Mouse (Mus musculus) left cerebral cortex, adult 8-10 months (tissue): ENCODE measurements around the gene Thsd4. TPM values are rescaled to one million over a fixed set of nuclear protein-coding genes. Genes with fewer than 3 reads are reported as not detected.

Experiments used
- DNase-seq, 2 experiments: peaks; one replicate each; pipeline ENCODE4 v3.0.0; 2022; ENCODE audit warnings: low spot score in 2 of 2
- total RNA-seq, 4 experiments: library from RNA; stranded (reverse); gene quantifications; 2 replicates each; pipeline ENCODE4 v1.2.4; 2022

The Thsd4 gene
- total RNA-seq, 4 experiments from 2014 or later: 5.3 to 6.3 (median 5.9) TPM

DNA sequence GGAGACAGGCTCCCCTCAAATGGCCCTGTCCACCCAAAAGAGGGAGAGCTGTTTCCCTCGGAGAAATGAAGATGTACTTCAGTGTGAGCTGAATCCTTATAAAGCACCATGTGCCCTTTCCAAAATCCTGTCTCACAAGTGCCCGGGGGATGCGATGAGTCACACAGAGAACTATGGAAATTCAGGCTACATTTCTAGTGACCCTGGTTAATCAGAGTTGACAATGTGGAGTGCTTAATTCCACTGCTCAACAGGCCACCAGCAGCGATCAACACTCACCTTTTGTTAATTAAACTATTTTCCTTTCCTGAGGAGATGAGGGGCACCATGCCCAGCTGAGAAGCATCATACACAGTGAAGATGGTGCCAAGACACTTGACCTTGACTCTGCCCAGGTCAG, 138.9 kb downstream of the Thsd4 start:
- no peak for DNase-seq

DNA sequence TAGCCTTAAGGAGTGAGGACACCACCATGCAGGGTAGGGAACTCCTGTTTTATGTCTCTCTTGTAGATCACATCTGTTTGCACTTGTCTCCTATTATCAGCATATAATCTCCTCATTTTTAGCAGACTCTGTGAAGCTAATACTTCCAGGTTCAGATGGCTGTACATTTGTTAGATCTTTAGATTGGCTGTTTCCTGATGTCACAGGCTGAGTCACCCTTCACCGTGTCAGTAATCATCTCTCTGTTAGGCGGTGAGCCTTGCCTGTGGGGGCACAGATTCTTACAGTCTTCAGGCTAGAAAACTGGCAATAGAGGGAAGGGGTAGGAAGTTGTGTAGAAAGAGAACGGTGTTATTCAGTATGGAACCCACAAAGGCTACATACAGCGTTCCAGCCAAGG, 139.3 kb downstream of the Thsd4 start:
- peak in 1 of 2 experiments; percentile 9 for DNase-seq

DNA sequence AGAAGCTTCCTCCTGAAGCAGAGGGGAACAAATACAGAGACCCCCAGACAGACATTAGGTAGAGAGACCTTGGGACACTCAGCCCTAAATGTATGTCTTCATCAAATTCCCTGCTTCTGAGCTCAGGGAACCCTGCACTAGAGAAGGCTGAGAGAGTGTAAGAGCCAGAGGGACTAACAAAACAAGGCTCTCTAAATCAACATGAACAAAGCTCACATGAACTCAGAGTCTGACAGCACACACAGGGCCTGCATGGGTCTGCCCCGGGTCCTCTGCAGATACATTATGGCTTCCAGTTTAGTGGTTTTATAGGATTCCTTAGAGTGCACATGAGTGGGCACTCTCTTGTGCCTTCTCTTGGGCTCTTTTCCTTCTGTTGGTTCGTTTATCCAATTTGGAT, 140.8 kb downstream of the Thsd4 start:
- no peak for DNase-seq

DNA sequence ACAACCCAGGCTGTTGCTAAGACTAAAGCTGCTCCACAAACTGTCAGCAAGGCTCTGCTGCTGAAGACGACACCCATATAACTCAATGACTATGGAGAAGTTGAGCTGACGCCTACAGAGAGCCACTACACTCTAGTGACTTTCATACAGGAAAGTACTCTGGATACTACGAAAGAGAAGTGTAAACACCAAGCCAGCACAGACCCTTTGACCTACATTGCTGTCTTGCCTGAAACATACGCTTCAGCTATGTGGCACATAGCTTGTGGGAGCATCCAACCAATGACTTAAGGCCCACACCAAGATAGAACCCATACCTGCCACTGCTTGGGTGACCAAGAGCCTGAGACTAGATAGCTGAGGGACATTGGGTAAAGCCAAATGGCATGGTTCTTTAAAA, 141.3 kb downstream of the Thsd4 start:
- DNase-seq: no peak

DNA sequence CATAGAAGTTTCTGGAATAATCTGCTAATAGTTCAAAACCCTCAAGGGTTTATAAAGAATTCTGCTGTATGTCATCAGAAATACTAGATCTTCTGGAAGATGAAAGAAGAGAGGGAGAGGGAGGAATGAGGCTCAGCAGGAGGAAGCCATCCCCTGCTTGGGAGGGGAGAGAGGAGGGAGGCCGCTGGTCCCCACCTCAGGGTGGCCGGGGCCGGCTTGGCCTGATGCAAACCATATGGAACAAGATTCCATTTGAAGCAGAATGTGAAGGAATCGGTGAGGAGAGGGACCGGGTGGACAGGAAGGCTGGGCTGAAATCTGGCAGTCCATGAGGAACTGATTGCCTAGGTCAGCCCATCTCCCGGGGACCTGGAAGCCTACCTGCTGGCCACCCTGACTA, 143.6 kb downstream of the Thsd4 start:
- no peak for DNase-seq

DNA sequence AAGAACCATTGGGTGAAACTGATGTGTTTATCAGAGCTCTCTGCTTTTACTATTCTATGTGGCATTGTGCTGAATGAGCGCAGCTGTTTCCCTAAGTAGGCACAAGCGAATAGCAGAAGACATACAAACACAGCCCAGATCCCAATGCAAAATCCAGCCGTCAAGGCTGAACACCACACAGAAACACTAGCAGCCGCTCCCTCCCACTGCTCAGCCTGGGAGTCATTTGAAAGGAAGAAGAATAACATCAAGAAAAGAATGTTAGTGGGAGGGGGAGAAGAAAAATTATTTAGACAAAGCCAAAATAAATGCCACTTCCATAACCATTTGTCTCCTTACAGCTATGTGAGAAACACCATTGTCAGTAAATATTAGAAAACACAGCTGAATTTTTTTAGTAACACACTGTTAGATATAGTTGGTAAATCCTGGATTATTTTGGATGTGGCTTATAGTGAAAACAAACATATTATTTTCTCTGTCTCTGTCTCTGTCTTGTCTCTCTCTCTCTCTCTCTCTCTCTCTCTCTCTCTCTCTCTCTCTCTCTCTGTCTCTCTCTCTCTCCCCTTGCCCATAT, 148.6 kb downstream of the Thsd4 start:
- DNase-seq: no peak

DNA sequence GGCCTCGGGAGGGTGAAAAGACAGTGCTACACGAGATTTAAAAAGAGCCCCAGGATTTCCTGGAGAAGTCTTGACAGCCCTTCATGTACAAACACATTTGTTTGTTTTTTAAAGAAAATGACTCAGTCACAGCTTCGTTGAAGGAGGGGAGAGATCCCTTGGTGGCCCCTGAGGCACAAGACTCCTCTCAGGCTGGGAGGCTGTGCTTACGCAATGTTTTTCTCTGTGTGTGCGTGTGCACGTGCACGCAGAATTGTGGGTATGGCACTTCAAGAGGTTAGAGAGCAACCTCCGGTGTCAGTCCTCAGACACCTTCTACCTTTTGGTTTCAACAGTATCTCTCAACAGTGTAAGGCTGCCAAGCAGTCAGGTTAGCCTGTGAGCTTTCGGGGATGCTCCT, 153.3 kb downstream of the Thsd4 start:
- DNase-seq: no peak

DNA sequence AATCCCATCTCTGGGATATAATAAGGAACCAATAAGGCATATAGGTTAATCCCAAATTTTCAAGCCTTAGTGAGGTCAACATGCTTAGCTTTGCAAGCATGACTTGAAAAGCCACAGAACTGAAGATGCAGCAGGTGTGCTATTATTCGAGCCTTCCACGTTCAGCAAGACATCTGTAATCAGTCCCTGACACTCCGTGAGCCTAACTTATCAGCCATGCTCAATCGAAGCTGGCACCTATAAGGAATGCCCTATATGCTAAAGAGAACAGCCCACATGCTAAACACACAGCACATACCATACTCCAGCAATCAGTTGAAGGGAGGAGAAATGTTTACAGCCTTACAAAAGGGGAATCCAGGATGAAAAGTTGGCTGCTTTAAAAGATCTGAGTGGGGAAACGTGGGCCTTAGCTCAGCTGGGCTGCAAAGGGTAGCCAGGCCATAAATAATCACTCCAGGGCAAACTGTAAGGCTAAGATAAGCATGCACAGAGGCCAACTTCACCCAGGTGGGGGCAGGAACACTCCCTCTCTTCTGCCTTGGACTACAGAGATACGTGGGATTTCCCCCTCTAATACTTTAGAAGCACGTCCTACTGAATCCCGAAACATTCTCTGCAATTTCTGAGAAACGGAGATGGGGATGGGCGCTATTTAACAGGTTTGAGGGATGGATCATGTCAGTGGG, 154.1 kb downstream of the Thsd4 start:
- no peak for DNase-seq

DNA sequence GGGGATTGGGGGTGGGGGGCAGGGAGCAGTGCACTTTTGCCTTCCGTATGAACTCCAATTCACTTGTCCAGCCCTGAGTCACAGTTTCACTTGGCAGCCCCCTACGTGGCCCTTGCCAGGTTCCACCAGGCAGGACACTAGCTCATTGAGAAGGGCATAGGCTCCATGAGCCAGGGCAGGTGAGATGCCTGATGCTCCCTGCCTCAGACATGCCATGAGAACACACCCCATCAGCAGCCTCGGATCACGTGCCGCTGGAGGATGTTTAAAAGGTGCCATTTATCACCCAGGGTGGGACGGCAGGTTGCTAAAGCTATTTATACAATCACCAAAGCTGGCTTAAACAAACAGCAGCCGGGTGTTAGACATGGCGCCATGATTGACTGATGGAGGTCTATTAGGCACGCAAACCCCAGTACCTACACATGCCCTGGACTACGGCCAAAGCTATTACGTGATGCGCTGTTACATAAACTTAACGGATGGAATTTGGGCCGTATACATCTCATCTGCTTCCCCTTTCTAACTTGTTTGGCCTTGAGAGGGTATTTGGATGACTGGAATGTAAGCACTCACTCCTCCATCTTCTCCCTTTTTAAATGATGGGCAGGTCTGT, 157.6 kb downstream of the Thsd4 start:
- DNase-seq: no peak

DNA sequence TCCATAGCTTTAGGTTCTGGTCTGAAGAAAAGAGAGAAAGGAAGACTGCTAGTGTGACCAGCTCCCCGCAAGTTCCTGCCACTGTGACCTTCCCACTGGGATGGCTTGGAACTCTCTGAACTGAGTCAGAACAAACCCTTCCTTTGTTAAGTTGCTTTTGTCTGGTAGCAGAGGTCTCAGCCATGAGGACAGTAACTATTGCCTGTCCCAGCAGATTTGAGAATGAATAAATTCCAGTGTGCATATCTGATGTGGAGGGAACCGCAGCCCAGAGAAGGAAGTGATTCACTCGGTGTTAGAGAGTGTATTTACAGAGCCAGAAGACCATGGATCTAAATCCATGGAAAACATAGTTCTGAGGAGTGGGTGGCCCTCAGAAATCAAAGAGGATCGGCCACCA, 169.5 kb downstream of the Thsd4 start:
- DNase-seq: no peak

DNA sequence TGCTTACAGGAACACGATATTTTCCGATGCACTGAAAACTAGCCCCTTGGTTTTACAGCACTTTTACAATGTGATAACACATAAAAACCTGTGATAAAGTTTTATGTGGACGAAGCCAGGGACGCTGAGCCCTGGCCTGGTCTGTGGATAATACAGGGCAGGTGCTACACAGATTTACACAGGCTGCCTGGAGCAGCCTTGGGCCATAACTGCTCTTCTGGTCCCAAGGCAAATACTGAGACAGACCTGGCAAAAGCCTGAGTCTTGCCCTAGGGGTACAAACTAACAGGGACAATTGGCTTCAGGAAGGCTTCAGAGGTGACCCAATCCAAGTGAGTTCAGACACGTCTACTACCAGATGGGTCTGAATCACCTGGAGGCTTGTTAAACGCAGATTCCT, 170.7 kb downstream of the Thsd4 start:
- no peak for DNase-seq

DNA sequence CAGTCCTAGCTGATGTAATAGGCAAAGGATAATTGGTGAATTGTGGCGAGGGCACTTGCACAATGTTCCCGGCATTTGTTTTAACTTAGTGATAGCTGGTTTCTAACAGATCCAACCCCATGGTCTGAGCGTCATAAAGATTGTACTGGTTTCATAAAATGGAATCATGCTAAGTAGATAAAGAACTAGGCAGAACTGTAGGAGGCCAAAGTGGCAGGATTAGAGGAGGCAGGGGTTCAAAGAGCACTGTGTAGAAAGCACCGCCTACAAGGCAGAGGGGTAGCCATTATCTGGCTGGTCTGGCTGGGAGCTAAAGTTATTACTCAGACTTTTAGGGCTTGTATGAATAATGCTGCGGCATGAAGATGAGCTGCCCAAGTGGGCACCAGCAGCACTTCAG, 185.7 kb downstream of the Thsd4 start:
- DNase-seq: no peak

DNA sequence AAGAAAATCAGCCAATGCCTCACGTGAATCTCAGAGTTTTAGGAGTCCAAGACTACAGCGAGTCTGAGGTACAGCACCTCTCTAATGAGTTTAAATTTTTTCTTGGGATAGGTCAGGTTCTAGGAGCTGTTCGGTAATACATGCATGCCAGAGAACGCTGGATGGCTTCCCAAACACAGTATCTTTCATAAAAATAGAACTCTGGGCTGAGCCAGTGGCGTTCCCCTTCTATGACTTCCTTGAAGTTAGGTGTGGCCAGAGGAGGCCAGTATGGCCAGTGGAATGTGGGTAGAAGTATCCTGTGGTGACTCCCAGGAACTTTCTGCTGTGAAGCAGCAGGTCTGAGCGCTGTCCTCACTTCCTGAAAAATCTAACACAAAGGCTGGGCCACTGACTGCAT, 186.4 kb downstream of the Thsd4 start:
- DNase-seq: no peak

DNA sequence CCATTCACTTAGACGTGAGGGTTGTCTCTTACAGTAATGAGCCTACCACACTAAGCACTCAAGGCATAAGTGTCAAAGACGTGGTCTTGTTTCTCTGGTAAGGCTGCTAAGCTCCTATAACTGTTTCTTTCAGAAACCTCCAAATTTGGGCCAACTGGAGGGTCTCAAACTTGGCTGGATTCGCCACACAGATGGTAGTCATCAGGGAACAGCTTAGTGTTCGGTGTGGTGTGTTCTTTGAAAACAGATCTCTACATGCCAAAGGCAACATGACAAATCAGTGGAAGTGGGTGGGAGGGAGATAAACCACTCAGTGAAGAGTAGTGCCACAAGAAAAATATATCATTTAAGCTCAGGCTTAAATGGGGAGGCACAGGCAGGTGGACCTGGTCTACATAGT, 191.9 kb downstream of the Thsd4 start:
- DNase-seq: no peak

DNA sequence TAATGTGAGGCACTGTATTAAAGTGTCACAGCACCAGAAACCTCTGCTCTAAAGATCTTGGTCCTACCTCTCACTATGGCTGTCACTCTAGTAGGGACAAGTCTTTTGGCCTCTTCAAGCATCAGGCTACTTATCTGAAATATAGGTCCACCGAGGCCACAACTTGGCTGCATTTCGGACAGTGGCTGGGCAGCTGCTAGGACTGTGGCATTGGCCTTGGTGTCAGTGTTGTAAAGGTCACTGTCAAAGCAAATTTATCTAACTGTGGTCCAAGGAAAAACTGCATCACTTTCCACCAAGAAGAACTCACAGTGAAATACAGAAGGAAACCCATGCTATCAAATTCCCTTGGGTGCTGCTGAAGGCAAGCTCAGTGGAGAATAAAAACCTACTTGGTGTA, 197.1 kb downstream of the Thsd4 start:
- no peak for DNase-seq

DNA sequence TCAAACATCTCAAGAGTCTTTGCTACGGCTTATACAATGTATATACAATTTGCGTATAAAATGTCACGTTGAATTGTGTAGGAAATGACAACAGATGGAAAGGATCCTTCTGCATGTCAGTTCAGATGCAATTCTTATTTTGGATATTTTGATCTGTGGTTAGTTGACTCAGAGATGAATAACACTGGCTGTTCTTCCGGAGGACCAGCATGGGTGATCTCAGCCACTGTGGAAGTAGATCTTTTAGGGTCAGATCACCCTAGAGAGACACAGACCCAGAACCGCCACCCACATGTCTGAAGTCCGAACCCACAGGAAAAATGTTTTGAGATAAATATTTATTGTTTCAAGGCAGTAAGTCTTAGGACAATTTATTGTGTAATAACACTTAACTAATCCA, 198.4 kb downstream of the Thsd4 start:
- no peak for DNase-seq

DNA sequence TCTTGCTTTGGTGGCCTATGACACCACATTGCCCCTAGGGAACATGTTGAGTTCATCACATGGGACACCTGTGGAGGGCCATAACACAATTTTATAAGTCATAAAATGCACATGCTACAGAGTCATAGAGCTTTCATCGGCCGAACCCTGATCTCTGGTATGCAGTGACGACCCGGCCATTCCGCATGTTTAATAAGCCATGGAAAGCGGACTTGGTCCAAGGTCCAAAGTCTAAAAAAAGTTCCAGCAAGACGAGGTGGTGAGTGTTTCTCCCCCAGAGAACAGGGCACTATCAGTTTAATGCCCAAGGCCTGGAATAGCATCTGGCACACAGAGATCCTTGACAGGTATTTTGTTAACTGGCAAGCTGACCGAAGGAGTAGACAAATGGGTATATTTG, 204.6 kb downstream of the Thsd4 start:
- DNase-seq: no peak

DNA sequence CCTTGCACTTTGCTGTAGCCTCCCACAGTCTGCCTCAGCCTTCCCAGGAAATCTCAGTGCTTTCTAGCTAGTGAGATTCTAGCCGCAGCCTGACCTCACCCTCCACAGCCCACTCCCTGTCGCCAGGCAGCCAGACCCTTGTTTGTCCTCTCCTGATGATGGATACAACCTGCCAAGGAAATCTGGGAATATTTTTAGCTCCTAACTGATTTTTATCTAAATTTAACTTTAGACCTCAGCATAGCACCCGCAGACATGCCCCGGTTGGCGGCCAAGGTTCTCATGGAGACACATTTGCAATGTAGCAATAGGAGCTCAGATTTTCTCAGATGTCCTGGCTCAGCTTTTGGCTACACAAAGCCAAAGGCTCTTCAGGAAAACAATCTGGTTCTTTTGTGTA, 205.3 kb downstream of the Thsd4 start:
- no peak for DNase-seq

DNA sequence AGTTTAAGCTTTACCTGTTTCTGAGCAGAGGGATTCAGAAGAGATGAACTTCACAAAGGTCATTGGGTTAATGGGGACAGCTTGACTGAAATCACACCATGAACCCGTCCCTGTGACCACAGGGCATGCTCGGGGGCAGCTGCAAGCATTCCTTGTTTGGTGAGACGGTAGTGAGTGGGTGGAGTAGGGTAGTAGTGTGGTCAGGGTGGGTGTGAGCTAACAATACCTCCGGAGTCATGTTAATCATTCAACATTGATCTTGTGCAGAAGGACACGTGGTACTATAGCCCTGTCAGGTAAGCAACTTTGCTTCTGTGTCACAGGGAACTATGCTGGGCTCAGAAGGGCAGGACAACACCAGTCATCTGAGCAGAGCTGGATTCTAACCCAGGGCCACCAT, 206.3 kb downstream of the Thsd4 start:
- DNase-seq: no peak

DNA sequence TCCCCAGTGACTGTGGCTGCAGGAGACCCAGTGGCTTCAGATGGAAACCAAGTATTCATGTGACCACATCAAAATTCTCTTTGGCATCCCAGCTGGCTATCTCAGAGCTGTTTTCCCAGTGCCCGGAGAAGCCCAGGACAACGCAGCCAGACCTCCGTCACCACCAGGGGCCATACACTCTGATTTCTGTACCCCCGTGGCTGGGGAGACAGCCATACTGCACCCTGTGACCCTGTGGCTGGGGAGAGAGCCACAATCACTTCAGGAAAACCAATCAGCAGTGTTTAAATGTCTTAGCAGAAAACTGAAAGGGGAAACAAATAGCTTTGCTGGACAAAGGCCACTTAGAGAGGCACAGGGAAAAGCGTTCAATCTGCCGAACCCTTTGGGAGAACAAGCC, 208.2 kb downstream of the Thsd4 start:
- no peak for DNase-seq

DNA sequence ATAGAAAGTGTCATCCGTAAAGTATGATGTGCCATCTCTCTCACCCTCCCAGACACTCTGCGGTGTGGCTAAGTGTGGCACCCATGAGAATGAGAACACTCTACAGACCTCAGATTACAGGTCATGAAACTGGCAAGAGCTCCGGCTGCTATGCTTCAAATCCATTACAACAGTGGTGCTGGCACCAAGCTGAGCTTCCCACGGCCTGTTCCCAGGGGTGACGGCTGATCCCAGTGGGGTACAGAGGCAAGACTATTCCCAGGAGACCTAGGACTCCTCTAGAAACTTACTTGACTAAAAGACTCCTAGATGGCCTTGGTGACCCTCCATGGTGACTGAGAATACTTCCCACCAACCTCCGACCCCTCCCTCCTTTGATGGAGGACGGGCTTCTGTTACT, 209.2 kb downstream of the Thsd4 start:
- DNase-seq: no peak

DNA sequence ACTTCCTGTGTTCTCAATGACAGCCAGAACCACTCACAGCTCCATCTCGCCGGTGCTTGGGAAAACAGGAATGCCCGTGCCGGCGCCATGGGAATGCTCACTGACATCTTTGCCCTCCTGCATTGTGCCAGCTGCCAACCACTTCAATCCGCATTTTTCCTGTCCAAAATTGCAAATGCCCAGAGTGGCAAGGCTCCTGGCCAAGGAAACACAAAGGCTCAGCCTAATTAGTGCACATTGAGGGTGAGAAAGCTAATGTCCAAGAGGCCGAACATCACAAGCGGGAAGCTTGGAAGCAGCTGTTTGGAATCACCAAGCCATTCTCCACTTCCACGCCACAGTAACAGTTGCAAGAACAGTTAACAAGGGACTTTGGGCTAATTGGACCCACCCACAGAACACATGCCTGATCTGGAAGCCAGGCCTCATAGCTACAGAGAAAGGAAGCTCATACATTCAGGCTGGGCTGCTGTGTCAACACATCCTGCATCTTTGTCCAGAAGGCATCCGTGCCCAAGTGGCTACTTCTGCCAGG, 210.2 kb downstream of the Thsd4 start:
- peak in 1 of 2 experiments; percentile 57 for DNase-seq

DNA sequence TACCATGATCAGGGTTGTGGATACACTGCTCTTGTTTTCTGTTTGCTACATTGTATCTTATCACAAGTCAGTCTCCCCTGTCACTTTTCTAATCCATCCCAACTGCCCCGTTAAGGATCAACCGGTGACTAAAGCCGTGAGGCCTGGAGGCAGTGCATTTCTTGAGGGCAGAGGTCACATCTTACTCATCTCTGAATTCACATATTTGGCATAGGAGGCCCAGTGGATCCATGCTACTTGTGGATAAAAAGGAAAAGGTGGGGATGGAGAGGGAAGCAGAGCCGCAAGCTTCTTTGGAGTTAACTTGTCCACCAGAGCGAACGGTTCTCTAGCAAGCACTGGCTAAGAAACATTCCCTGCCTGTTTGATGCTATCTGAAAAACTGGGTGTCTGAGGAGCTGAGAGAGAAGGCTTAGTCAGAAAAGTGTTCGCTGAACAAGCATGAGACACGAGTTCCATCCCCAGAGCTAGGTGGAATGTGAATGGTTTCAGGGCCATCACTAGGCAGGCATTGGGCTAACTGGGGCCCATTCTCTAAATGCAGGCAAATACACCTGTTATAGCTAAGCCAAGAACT, 211.0 kb downstream of the Thsd4 start:
- DNase-seq: no peak
